Mouse (Mus musculus) G1E (cell line): ENCODE results near the gene Fam169a.

Source experiments
- CTCF ChIP-seq: IDR thresholded peaks from 2 replicates; pipeline ENCODE4 v1.5.1; 2012; ENCODE audit warnings: low read depth, low read length, inconsistent platforms, mixed read lengths
- POLR2AphosphoS5 ChIP-seq: IDR thresholded peaks from 2 replicates; pipeline ENCODE4 v1.6.1; 2012; ENCODE audit warnings: low read depth, low read length, inconsistent platforms; ENCODE audit not compliant: insufficient replicate concordance

- TF ChIP-seq CTCF (no peak), POLR2AphosphoS5 (no peak)
These were observed 47.0 kb upstream of the Fam169a start for GRCm38 (mm10) chr13:97020122-97020521.
